Mouse (Mus musculus): ENCODE measurements around the gene Cd52. TPM values are rescaled to one million over a fixed set of nuclear protein-coding genes. Genes with fewer than 3 reads are reported as not detected.

The Cd52 gene
- polyA plus RNA-seq, 1 experiment: 2.0 TPM

GRCm38 (mm10) chr4:134112403-134112802, 17.5 kb upstream of the Cd52 start:
- H3K27ac ChIP-seq (ENCODE audit: control insufficient read depth, insufficient read depth, low read depth, low read length): no peak overlapping the region
- no peaks in the 10 kb centered on the region; the same call in 1 of the 2 replicates for H3K36me3 ChIP-seq (ENCODE audit: control insufficient read depth, insufficient read depth, low read length)
- no peak for TF ChIP-seq CTCF (IDR thresholded peaks at IDR 0.05; ENCODE audit: control insufficient read depth, insufficient read depth, insufficient replicate concordance, low read depth, low read length)
- H3K27me3 ChIP-seq (ENCODE audit: control insufficient read depth, insufficient read depth, low read length): no peaks in the 10 kb centered on the region
- no peak overlapping the region for H3K4me3 ChIP-seq (ENCODE audit: control insufficient read depth, low read depth, low read length)
- H3K4me1 ChIP-seq (ENCODE audit: control insufficient read depth, insufficient read depth, low read length): peaks cover 6% of the 10 kb centered on the region

GRCm38 (mm10) chr4:134110653-134111052, 15.8 kb upstream of the Cd52 start:
- H3K27ac ChIP-seq (ENCODE audit: control insufficient read depth, insufficient read depth, low read depth, low read length): no peak overlapping the region
- no peak for TF ChIP-seq POLR2A (IDR thresholded peaks at IDR 0.05; ENCODE audit: control insufficient read depth, low read depth, low read length)
- no peak for TF ChIP-seq CTCF (IDR thresholded peaks at IDR 0.05; ENCODE audit: control insufficient read depth, insufficient read depth, insufficient replicate concordance, low read depth, low read length)
- no peaks in the 10 kb centered on the region; the same call in 1 of the 2 replicates for H3K36me3 ChIP-seq (ENCODE audit: control insufficient read depth, insufficient read depth, low read length)
- no peaks in the 10 kb centered on the region for H3K27me3 ChIP-seq (ENCODE audit: control insufficient read depth, insufficient read depth, low read length)
- H3K4me1 ChIP-seq (ENCODE audit: control insufficient read depth, insufficient read depth, low read length): peaks cover 6% of the 10 kb centered on the region
- no peak overlapping the region for H3K4me3 ChIP-seq (ENCODE audit: control insufficient read depth, low read depth, low read length)

- H3K4me1 ChIP-seq (ENCODE audit: control insufficient read depth, insufficient read depth, low read length): peaks cover 2% of the 10 kb centered on the region
- no peak overlapping the region for H3K27ac ChIP-seq (ENCODE audit: control insufficient read depth, insufficient read depth, low read depth, low read length)
- no peak overlapping the region for H3K4me3 ChIP-seq (ENCODE audit: control insufficient read depth, low read depth, low read length)
- H3K27me3 ChIP-seq (ENCODE audit: control insufficient read depth, insufficient read depth, low read length): no peaks in the 10 kb centered on the region
- TF ChIP-seq CTCF (IDR thresholded peaks at IDR 0.05; ENCODE audit: control insufficient read depth, insufficient read depth, insufficient replicate concordance, low read depth, low read length) (no peak), POLR2A (IDR thresholded peaks at IDR 0.05; ENCODE audit: control insufficient read depth, low read depth, low read length) (no peak)
- H3K36me3 ChIP-seq (ENCODE audit: control insufficient read depth, insufficient read depth, low read length): no peaks in the 10 kb centered on the region; the same call in 1 of the 2 replicates
Measured at GRCm38 (mm10) chr4:134108196-134108595, 13.3 kb upstream of the Cd52 start.

GRCm38 (mm10) chr4:134107730-134108129, 12.8 kb upstream of the Cd52 start:
- H3K4me1 ChIP-seq (ENCODE audit: control insufficient read depth, insufficient read depth, low read length): peaks cover 2% of the 10 kb centered on the region
- no peak overlapping the region for H3K27ac ChIP-seq (ENCODE audit: control insufficient read depth, insufficient read depth, low read depth, low read length)
- H3K27me3 ChIP-seq (ENCODE audit: control insufficient read depth, insufficient read depth, low read length): no peaks in the 10 kb centered on the region
- no peak for TF ChIP-seq CTCF (IDR thresholded peaks at IDR 0.05; ENCODE audit: control insufficient read depth, insufficient read depth, insufficient replicate concordance, low read depth, low read length)
- no peak for TF ChIP-seq POLR2A (IDR thresholded peaks at IDR 0.05; ENCODE audit: control insufficient read depth, low read depth, low read length)
- no peak overlapping the region for H3K4me3 ChIP-seq (ENCODE audit: control insufficient read depth, low read depth, low read length)
- no peaks in the 10 kb centered on the region; the same call in 1 of the 2 replicates for H3K36me3 ChIP-seq (ENCODE audit: control insufficient read depth, insufficient read depth, low read length)

- Histone ChIP-seq H3K4me3 (ENCODE audit: control insufficient read depth, low read depth, low read length) (no peak overlapping the region), H3K27me3 (ENCODE audit: control insufficient read depth, insufficient read depth, low read length) (no peaks in the 10 kb centered on the region), H3K4me1 (ENCODE audit: control insufficient read depth, insufficient read depth, low read length) (no peaks in the 10 kb centered on the region; the same call in 1 of the 2 replicates), H3K36me3 (ENCODE audit: control insufficient read depth, insufficient read depth, low read length) (no peaks in the 10 kb centered on the region; the same call in 1 of the 2 replicates), H3K27ac (ENCODE audit: control insufficient read depth, insufficient read depth, low read depth, low read length) (no peak overlapping the region)
- TF ChIP-seq CTCF (IDR thresholded peaks at IDR 0.05; ENCODE audit: control insufficient read depth, insufficient read depth, insufficient replicate concordance, low read depth, low read length) (no peak), POLR2A (IDR thresholded peaks at IDR 0.05; ENCODE audit: control insufficient read depth, low read depth, low read length) (no peak)
Measured at GRCm38 (mm10) chr4:134106105-134106504, 11.2 kb upstream of the Cd52 start.

GRCm38 (mm10) chr4:134102742-134103119, 7.8 kb upstream of the Cd52 start:
- no peaks in the 10 kb centered on the region for H3K27me3 ChIP-seq (ENCODE audit: control insufficient read depth, insufficient read depth, low read length)
- TF ChIP-seq POLR2A (IDR thresholded peaks at IDR 0.05; ENCODE audit: control insufficient read depth, low read depth, low read length) (no peak), CTCF (IDR thresholded peaks at IDR 0.05; ENCODE audit: control insufficient read depth, insufficient read depth, insufficient replicate concordance, low read depth, low read length) (no peak)
- no peaks in the 10 kb centered on the region; the same call in 1 of the 2 replicates for H3K4me1 ChIP-seq (ENCODE audit: control insufficient read depth, insufficient read depth, low read length)
- H3K27ac ChIP-seq (ENCODE audit: control insufficient read depth, insufficient read depth, low read depth, low read length): peak overlapping the region; percentile 82
- peak overlapping the region; percentile 93 for H3K4me3 ChIP-seq (ENCODE audit: control insufficient read depth, low read depth, low read length)
- H3K36me3 ChIP-seq (ENCODE audit: control insufficient read depth, insufficient read depth, low read length): no peaks in the 10 kb centered on the region

- Histone ChIP-seq H3K27me3 (ENCODE audit: control insufficient read depth, insufficient read depth, low read length) (no peaks in the 10 kb centered on the region), H3K36me3 (ENCODE audit: control insufficient read depth, insufficient read depth, low read length) (no peaks in the 10 kb centered on the region), H3K4me3 (ENCODE audit: control insufficient read depth, low read depth, low read length) (peak within 1 kb of the TSS; percentile 93), H3K27ac (ENCODE audit: control insufficient read depth, insufficient read depth, low read depth, low read length) (peak within 1 kb of the TSS; percentile 82), H3K4me1 (ENCODE audit: control insufficient read depth, insufficient read depth, low read length) (no peaks in the 10 kb centered on the region; the same call in 1 of the 2 replicates)
- TF ChIP-seq POLR2A (IDR thresholded peaks at IDR 0.05; ENCODE audit: control insufficient read depth, low read depth, low read length) (peak; percentile 94), CTCF (IDR thresholded peaks at IDR 0.05; ENCODE audit: control insufficient read depth, insufficient read depth, insufficient replicate concordance, low read depth, low read length) (no peak)
Measured at GRCm38 (mm10) chr4:134101979-134102741, 7.3 kb upstream of the Cd52 start, which contains the start of gene Ubxn11. Gene Ubxn11 (plus strand): TSS chr4:134102570.
